Mouse (Mus musculus) midbrain, embryonic 13.5 days (tissue): ENCODE results near the gene 1110051M20Rik. TPM values are rescaled to one million over a fixed set of nuclear protein-coding genes. Genes with fewer than 3 reads are reported as not detected.

Experiments
- ATAC-seq: fragments of 200-750 bp; cut with Nextera tagmentation; 2 replicates; pipeline ENCODE4 v1.8.0; 2017; ENCODE audit warnings: mild to moderate bottlenecking, moderate TSS enrichment, moderate library complexity
- H3K27ac ChIP-seq: fragments of 300-500 bp; sonication (generic); 2 replicates; pipeline ENCODE4 v1.5.1; 2015; ENCODE audit warnings: inconsistent platforms, mild to moderate bottlenecking, moderate library complexity
- H3K27me3 ChIP-seq: fragments of 300-500 bp; sonication (generic); 2 replicates; pipeline ENCODE4 v1.6.1; 2015; ENCODE audit warnings: mild to moderate bottlenecking, inconsistent platforms
- H3K36me3 ChIP-seq: fragments of 300-500 bp; sonication (generic); 2 replicates; pipeline ENCODE4 v1.6.1; 2015; ENCODE audit warnings: mild to moderate bottlenecking, inconsistent platforms
- H3K4me1 ChIP-seq: fragments of 300-500 bp; sonication (generic); replicated peaks from 2 replicates; pipeline ENCODE4 v1.6.1; 2015; ENCODE audit warnings: inconsistent platforms
- H3K4me2 ChIP-seq: fragments of 300-500 bp; sonication (generic); replicated peaks from 2 replicates; pipeline ENCODE4 v1.6.1; 2015; ENCODE audit warnings: moderate library complexity, mild to moderate bottlenecking, inconsistent platforms
- H3K4me3 ChIP-seq: fragments of 300-500 bp; sonication (generic); replicated peaks from 2 replicates; pipeline ENCODE4 v1.5.1; 2015; ENCODE audit warnings: mild to moderate bottlenecking, inconsistent platforms
- H3K9ac ChIP-seq: fragments of 300-500 bp; sonication (generic); replicated peaks from 2 replicates; pipeline ENCODE4 v1.6.1; 2015; ENCODE audit warnings: mild to moderate bottlenecking, inconsistent platforms
- H3K9me3 ChIP-seq: fragments of 300-500 bp; sonication (generic); 2 replicates; pipeline ENCODE4 v1.6.1; 2016; ENCODE audit warnings: mild to moderate bottlenecking, inconsistent platforms
- WGBS: fragments of 180-500 bp; shearing (Covaris S2); methylation state at CpG from one replicate; pipeline ENCODE4 v1.1.7; 2015; 5-methylcytosine and 5-hydroxymethylcytosine counted together
- polyA plus RNA-seq: library from polyadenylated mRNA; unstranded; fragments of >200 nt; fragmentation: Nextera tagmentation; extraction: Ambion mirVana; gene quantifications from 2 replicates; pipeline ENCODE4 v1.2.1, GENCODE M21; 2015

Gene 1110051M20Rik
- polyA plus RNA-seq, 1 experiment from 2014 or later, result 147 TPM

GRCm38 (mm10) chr2:91361068-91361528, 83.4 kb downstream of the 1110051M20Rik start:
- no peak overlapping the region for H3K4me2 ChIP-seq
- no peak for ATAC-seq

GRCm38 (mm10) chr2:91355767-91356166, 88.7 kb downstream of the 1110051M20Rik start:
- Histone ChIP-seq H3K4me3 (no peak overlapping the region), H3K27ac (no peak overlapping the region), H3K36me3 (no peaks in the 10 kb centered on the region), H3K9me3 (no peaks in the 10 kb centered on the region), H3K4me1 (peaks cover 3% of the 10 kb centered on the region; the same call in 1 of the 2 replicates), H3K4me2 (no peak overlapping the region), H3K27me3 (no peaks in the 10 kb centered on the region), H3K9ac (no peak overlapping the region)
- 94% methylated on average over 3 of the region's 3 CpGs for WGBS
- ATAC-seq, result no peak

More at GRCm38 (mm10) chr2:91361068-91361528, 83.4 kb downstream of the 1110051M20Rik start:
- H3K4me1 ChIP-seq, result peaks cover 5% of the 10 kb centered on the region; the same call in 1 of the 2 replicates
- 0 out of 2 replicates have a peak, but pooled peaks cover 3% of the 10 kb centered on the region for H3K36me3 ChIP-seq
- H3K27me3 ChIP-seq, result no peaks in the 10 kb centered on the region
- H3K9ac ChIP-seq, result no peak overlapping the region
- no peak overlapping the region for H3K4me3 ChIP-seq
- 35% methylated on average over 4 of the region's 4 CpGs for WGBS
- no peak overlapping the region for H3K27ac ChIP-seq
- no peaks in the 10 kb centered on the region for H3K9me3 ChIP-seq

GRCm38 (mm10) chr2:91354727-91355403, 89.6 kb downstream of the 1110051M20Rik start:
- Histone ChIP-seq H3K9me3 (no peaks in the 10 kb centered on the region), H3K4me3 (no peak overlapping the region), H3K27ac (no peak overlapping the region), H3K36me3 (no peaks in the 10 kb centered on the region), H3K4me2 (no peak overlapping the region), H3K9ac (no peak overlapping the region), H3K27me3 (no peaks in the 10 kb centered on the region), H3K4me1 (peaks cover 3% of the 10 kb centered on the region)
- no peak for ATAC-seq
- 83% methylated on average over 6 of the region's 6 CpGs for WGBS

- no peaks in the 10 kb centered on the region for H3K9me3 ChIP-seq
- no peaks in the 10 kb centered on the region for H3K36me3 ChIP-seq
- 44% methylated on average over 3 of the region's 3 CpGs for WGBS
Observed at GRCm38 (mm10) chr2:91353854-91354253, 90.7 kb downstream of the 1110051M20Rik start.

GRCm38 (mm10) chr2:91351841-91352240, 92.7 kb downstream of the 1110051M20Rik start:
- Histone ChIP-seq H3K4me1 (peaks cover 3% of the 10 kb centered on the region), H3K9ac (no peak overlapping the region)
- no peak for ATAC-seq

More at GRCm38 (mm10) chr2:91353854-91354253, 90.7 kb downstream of the 1110051M20Rik start:
- Histone ChIP-seq H3K27me3 (no peaks in the 10 kb centered on the region), H3K27ac (no peak overlapping the region), H3K4me1 (peaks cover 3% of the 10 kb centered on the region), H3K4me3 (no peak overlapping the region), H3K9ac (no peak overlapping the region), H3K4me2 (no peak overlapping the region)
- no peak for ATAC-seq

GRCm38 (mm10) chr2:91349974-91350457, 94.5 kb downstream of the 1110051M20Rik start:
- peaks cover 3% of the 10 kb centered on the region for H3K4me1 ChIP-seq
- no peak overlapping the region for H3K27ac ChIP-seq
- ATAC-seq, result no peak
- no peak overlapping the region for H3K4me3 ChIP-seq
- H3K27me3 ChIP-seq, result no peaks in the 10 kb centered on the region
- H3K4me2 ChIP-seq, result no peak overlapping the region
- no peaks in the 10 kb centered on the region for H3K36me3 ChIP-seq
- WGBS, result 46% methylated on average over 6 of the region's 6 CpGs
- no peaks in the 10 kb centered on the region for H3K9me3 ChIP-seq
- no peak overlapping the region for H3K9ac ChIP-seq

More at GRCm38 (mm10) chr2:91351841-91352240, 92.7 kb downstream of the 1110051M20Rik start:
- Histone ChIP-seq H3K27ac (no peak overlapping the region), H3K4me2 (no peak overlapping the region), H3K9me3 (no peaks in the 10 kb centered on the region), H3K36me3 (no peaks in the 10 kb centered on the region), H3K27me3 (no peaks in the 10 kb centered on the region), H3K4me3 (no peak overlapping the region)

GRCm38 (mm10) chr2:91348936-91349335, 95.6 kb downstream of the 1110051M20Rik start:
- H3K4me2 ChIP-seq, result no peak overlapping the region
- peaks cover 2% of the 10 kb centered on the region for H3K4me1 ChIP-seq
- H3K27ac ChIP-seq, result no peak overlapping the region
- 55% methylated on average over 4 of the region's 4 CpGs for WGBS
- H3K9me3 ChIP-seq, result no peaks in the 10 kb centered on the region
- no peak overlapping the region for H3K9ac ChIP-seq
- H3K27me3 ChIP-seq, result no peaks in the 10 kb centered on the region
- no peak overlapping the region for H3K4me3 ChIP-seq
- H3K36me3 ChIP-seq, result peaks cover 6% of the 10 kb centered on the region
- no peak for ATAC-seq

- no peak overlapping the region for H3K27ac ChIP-seq
- no peak for ATAC-seq
- H3K9me3 ChIP-seq, result no peaks in the 10 kb centered on the region
- WGBS, result 90% methylated on average over 1 of the region's 1 CpGs
- no peak overlapping the region for H3K4me3 ChIP-seq
- H3K9ac ChIP-seq, result no peak overlapping the region
- no peaks in the 10 kb centered on the region for H3K27me3 ChIP-seq
- peaks cover 17% of the 10 kb centered on the region for H3K36me3 ChIP-seq
- H3K4me1 ChIP-seq, result no peaks in the 10 kb centered on the region; the same call in 1 of the 2 replicates
- H3K4me2 ChIP-seq, result no peak overlapping the region
Observed at GRCm38 (mm10) chr2:91345644-91346043, 98.9 kb downstream of the 1110051M20Rik start.

GRCm38 (mm10) chr2:91339591-91339990, 104.9 kb downstream of the 1110051M20Rik start:
- H3K27me3 ChIP-seq, result no peaks in the 10 kb centered on the region
- no peaks in the 10 kb centered on the region for H3K9me3 ChIP-seq
- WGBS, result 97% methylated on average over 2 of the region's 2 CpGs
- ATAC-seq, result no peak
- H3K4me2 ChIP-seq, result no peak overlapping the region
- peaks cover 17% of the 10 kb centered on the region for H3K36me3 ChIP-seq
- H3K27ac ChIP-seq, result no peak overlapping the region
- no peaks in the 10 kb centered on the region for H3K4me1 ChIP-seq
- H3K4me3 ChIP-seq, result no peak overlapping the region
- no peak overlapping the region for H3K9ac ChIP-seq

- Histone ChIP-seq H3K36me3 (no peaks in the 10 kb centered on the region), H3K4me2 (no peak overlapping the region), H3K4me1 (peaks cover 11% of the 10 kb centered on the region), H3K4me3 (no peak overlapping the region), H3K9me3 (no peaks in the 10 kb centered on the region), H3K27me3 (0 out of 2 replicates have a peak, but pooled peaks cover 4% of the 10 kb centered on the region), H3K9ac (no peak overlapping the region), H3K27ac (no peak overlapping the region)
- 83% methylated on average over 4 of the region's 4 CpGs for WGBS
- no peak for ATAC-seq
Observed at GRCm38 (mm10) chr2:91335128-91335527, 109.4 kb downstream of the 1110051M20Rik start.

- H3K4me1 ChIP-seq, result peaks cover 37% of the 10 kb centered on the region
- whole genome bisulfite sequencing, result 68% methylated on average over 7 of the region's 7 CpGs
Observed at GRCm38 (mm10) chr2:91331051-91331843, 113.3 kb downstream of the 1110051M20Rik start.

More at GRCm38 (mm10) chr2:91331051-91331843, 113.3 kb downstream of the 1110051M20Rik start:
- Histone ChIP-seq H3K9ac (no peak overlapping the region), H3K9me3 (no peaks in the 10 kb centered on the region), H3K36me3 (no peaks in the 10 kb centered on the region), H3K4me3 (no peak overlapping the region), H3K27me3 (0 out of 2 replicates have a peak, but pooled peaks cover 4% of the 10 kb centered on the region), H3K4me2 (no peak overlapping the region), H3K27ac (no peak overlapping the region)
- ATAC-seq, result no peak
